Mouse (Mus musculus) midbrain, embryonic 13.5 days (tissue): Measurements from ENCODE around the gene Dazap1. TPM values are rescaled to one million over a fixed set of nuclear protein-coding genes. Genes with fewer than 3 reads are reported as not detected.

Experiments used
- ATAC-seq: fragments of 200-750 bp; cut with Nextera tagmentation; 2 replicates; pipeline ENCODE4 v1.8.0; 2017; ENCODE audit warnings: mild to moderate bottlenecking, moderate TSS enrichment, moderate library complexity
- H3K27ac ChIP-seq: fragments of 300-500 bp; sonication (generic); 2 replicates; pipeline ENCODE4 v1.5.1; 2015; ENCODE audit warnings: inconsistent platforms, mild to moderate bottlenecking, moderate library complexity
- H3K27me3 ChIP-seq: fragments of 300-500 bp; sonication (generic); 2 replicates; pipeline ENCODE4 v1.6.1; 2015; ENCODE audit warnings: mild to moderate bottlenecking, inconsistent platforms
- H3K36me3 ChIP-seq: fragments of 300-500 bp; sonication (generic); 2 replicates; pipeline ENCODE4 v1.6.1; 2015; ENCODE audit warnings: mild to moderate bottlenecking, inconsistent platforms
- H3K4me1 ChIP-seq: fragments of 300-500 bp; sonication (generic); replicated peaks from 2 replicates; pipeline ENCODE4 v1.6.1; 2015; ENCODE audit warnings: inconsistent platforms
- H3K4me2 ChIP-seq: fragments of 300-500 bp; sonication (generic); replicated peaks from 2 replicates; pipeline ENCODE4 v1.6.1; 2015; ENCODE audit warnings: moderate library complexity, mild to moderate bottlenecking, inconsistent platforms
- H3K4me3 ChIP-seq: fragments of 300-500 bp; sonication (generic); replicated peaks from 2 replicates; pipeline ENCODE4 v1.5.1; 2015; ENCODE audit warnings: mild to moderate bottlenecking, inconsistent platforms
- H3K9ac ChIP-seq: fragments of 300-500 bp; sonication (generic); replicated peaks from 2 replicates; pipeline ENCODE4 v1.6.1; 2015; ENCODE audit warnings: mild to moderate bottlenecking, inconsistent platforms
- H3K9me3 ChIP-seq: fragments of 300-500 bp; sonication (generic); 2 replicates; pipeline ENCODE4 v1.6.1; 2016; ENCODE audit warnings: mild to moderate bottlenecking, inconsistent platforms
- WGBS: fragments of 180-500 bp; shearing (Covaris S2); methylation state at CpG from one replicate; pipeline ENCODE4 v1.1.7; 2015; 5-methylcytosine and 5-hydroxymethylcytosine counted together
- polyA plus RNA-seq: library from polyadenylated mRNA; unstranded; fragments of >200 nt; fragmentation: Nextera tagmentation; extraction: Ambion mirVana; gene quantifications from 2 replicates; pipeline ENCODE4 v1.2.1, GENCODE M21; 2015

Dazap1 gene
- polyA plus RNA-seq, 1 experiment from 2014 or later, result 66.1 TPM

- H3K9ac ChIP-seq, result no peak overlapping the region
- no peak overlapping the region for H3K27ac ChIP-seq
- no peak overlapping the region for H3K4me2 ChIP-seq
- ATAC-seq, result no peak
- no peaks in the 10 kb centered on the region for H3K27me3 ChIP-seq
- 70% methylated on average over 12 of the region's 12 CpGs for WGBS
- peaks cover 22% of the 10 kb centered on the region for H3K36me3 ChIP-seq
- H3K4me1 ChIP-seq, result peaks cover 57% of the 10 kb centered on the region
- no peaks in the 10 kb centered on the region for H3K9me3 ChIP-seq
- no peak overlapping the region; the same call in 1 of the 2 replicates for H3K4me3 ChIP-seq
These were observed 883 bp downstream of the Dazap1 start for GRCm38 (mm10) chr10:80262169-80262568.

DNA sequence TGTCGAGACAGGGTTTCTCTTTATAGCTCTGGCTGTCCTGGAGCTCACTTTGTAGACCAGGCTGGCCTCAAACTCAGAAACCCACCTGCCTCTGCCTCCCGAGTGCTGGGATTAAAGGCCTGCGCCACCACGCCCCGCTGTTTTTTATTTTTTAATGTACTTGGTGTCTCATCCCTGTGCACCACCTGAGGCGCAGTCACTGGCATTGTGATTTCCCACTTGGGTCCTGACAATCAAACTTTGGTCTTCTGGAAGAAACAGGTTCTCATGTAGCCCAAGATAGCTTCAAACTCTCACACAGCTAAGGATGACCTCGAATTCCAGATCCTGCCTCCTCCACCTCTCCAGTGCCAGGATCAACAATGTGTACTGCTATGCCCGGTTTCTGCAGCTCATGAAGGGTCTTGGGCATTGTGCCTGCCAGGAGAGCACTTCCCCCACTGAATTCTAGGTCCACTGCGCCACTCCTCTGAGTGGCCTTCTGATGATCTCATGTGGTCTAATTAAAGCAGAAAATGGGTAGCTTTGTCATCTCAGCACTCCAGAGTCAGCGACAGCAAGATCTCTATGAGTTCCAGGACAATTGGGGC, 1.6 kb downstream of the Dazap1 start:
- Histone ChIP-seq H3K4me2 (no peak overlapping the region), H3K4me3 (no peak overlapping the region), H3K36me3 (peaks cover 24% of the 10 kb centered on the region), H3K27me3 (no peaks in the 10 kb centered on the region), H3K27ac (no peak overlapping the region), H3K9me3 (no peaks in the 10 kb centered on the region), H3K4me1 (peaks cover 64% of the 10 kb centered on the region), H3K9ac (no peak overlapping the region)
- no peak for ATAC-seq
- 92% methylated on average over 10 of the region's 10 CpGs for WGBS

GRCm38 (mm10) chr10:80264341-80265148, 3.3 kb downstream of the Dazap1 start:
- Histone ChIP-seq H3K4me1 (peaks cover 70% of the 10 kb centered on the region), H3K9ac (peak overlapping the region; percentile 98), H3K27me3 (no peaks in the 10 kb centered on the region), H3K9me3 (no peaks in the 10 kb centered on the region), H3K4me2 (peak overlapping the region; percentile 85), H3K4me3 (peak overlapping the region; percentile 92), H3K36me3 (peaks cover 13% of the 10 kb centered on the region; the same call in 1 of the 2 replicates), H3K27ac (peak overlapping the region; percentile 67)
- 2% methylated on average over 79 of the region's 81 CpGs for WGBS
- peak; percentile 75 for ATAC-seq

DNA sequence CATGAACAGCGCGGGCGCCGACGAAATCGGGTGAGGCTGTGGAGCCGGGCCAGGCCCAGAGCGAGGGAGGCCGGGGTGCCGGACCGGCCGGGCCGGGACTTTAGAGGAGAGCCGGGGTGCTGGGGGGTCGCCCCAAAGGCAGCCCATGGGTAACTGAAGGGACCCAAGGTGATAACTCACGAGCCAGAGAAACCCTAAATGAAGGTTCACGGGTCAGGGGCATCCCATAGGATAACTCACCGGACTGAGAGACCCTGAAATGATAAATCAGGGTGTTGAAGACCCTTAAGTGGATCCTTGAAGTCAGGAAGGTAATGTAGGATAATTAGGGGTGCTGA, 3.8 kb downstream of the Dazap1 start:
- ATAC-seq, result no peak
- peak overlapping the region; percentile 85 for H3K4me2 ChIP-seq
- peak overlapping the region; percentile 92 for H3K4me3 ChIP-seq
- no peaks in the 10 kb centered on the region for H3K27me3 ChIP-seq
- peaks cover 13% of the 10 kb centered on the region; the same call in 1 of the 2 replicates for H3K36me3 ChIP-seq
- no peaks in the 10 kb centered on the region for H3K9me3 ChIP-seq
- peak overlapping the region; percentile 67 for H3K27ac ChIP-seq
- under 1% methylated on average over 18 of the region's 18 CpGs for WGBS
- H3K9ac ChIP-seq, result peak overlapping the region; percentile 98
- H3K4me1 ChIP-seq, result peaks cover 69% of the 10 kb centered on the region

DNA sequence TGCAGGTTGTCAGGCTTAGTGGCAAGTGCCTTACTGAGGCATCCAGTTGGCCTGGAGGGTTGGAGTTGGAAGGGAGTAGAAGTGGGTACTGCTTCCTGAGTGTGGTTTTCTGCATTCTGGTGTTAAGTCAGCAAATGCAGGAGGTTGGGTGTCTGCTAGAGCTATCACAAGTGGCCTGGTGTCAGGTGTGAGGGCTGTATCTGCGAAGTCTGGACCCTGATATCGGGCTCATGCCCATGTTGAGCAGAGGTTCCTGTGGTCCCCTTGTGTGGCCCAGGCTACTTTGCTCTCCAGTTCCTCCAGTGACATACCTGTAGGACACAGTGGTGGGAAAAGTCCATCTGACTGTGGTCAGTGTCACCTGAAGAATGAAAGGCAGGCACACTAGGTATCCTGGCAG, 8.8 kb downstream of the Dazap1 start:
- WGBS, result 100% methylated on average over 2 of the region's 2 CpGs
- H3K27me3 ChIP-seq, result no peaks in the 10 kb centered on the region
- H3K36me3 ChIP-seq, result peaks cover 29% of the 10 kb centered on the region
- H3K4me2 ChIP-seq, result no peak overlapping the region
- H3K27ac ChIP-seq, result 0 out of 2 replicates have a peak overlapping the region, but pooled peaks have one; percentile 30
- no peak overlapping the region for H3K4me3 ChIP-seq
- H3K9ac ChIP-seq, result peak overlapping the region; percentile 53
- ATAC-seq, result no peak
- H3K4me1 ChIP-seq, result peaks cover 68% of the 10 kb centered on the region
- no peaks in the 10 kb centered on the region for H3K9me3 ChIP-seq

- Histone ChIP-seq H3K9ac (peak overlapping the region; percentile 53), H3K4me1 (peaks cover 65% of the 10 kb centered on the region), H3K36me3 (peaks cover 33% of the 10 kb centered on the region), H3K4me3 (no peak overlapping the region), H3K4me2 (no peak overlapping the region), H3K9me3 (no peaks in the 10 kb centered on the region), H3K27me3 (no peaks in the 10 kb centered on the region), H3K27ac (0 out of 2 replicates have a peak overlapping the region, but pooled peaks have one; percentile 30)
- no peak for ATAC-seq
- 76% methylated on average over 6 of the region's 6 CpGs for WGBS
These were observed 9.5 kb downstream of the Dazap1 start for GRCm38 (mm10) chr10:80270734-80271181.

GRCm38 (mm10) chr10:80271186-80271843, 10.0 kb downstream of the Dazap1 start:
- Histone ChIP-seq H3K4me2 (no peak overlapping the region), H3K4me3 (no peak overlapping the region), H3K27me3 (no peaks in the 10 kb centered on the region), H3K4me1 (peaks cover 59% of the 10 kb centered on the region), H3K9ac (peak overlapping the region; percentile 53), H3K9me3 (no peaks in the 10 kb centered on the region), H3K36me3 (peaks cover 38% of the 10 kb centered on the region), H3K27ac (no peak overlapping the region)
- WGBS, result 89% methylated on average over 5 of the region's 5 CpGs
- ATAC-seq, result no peak

DNA sequence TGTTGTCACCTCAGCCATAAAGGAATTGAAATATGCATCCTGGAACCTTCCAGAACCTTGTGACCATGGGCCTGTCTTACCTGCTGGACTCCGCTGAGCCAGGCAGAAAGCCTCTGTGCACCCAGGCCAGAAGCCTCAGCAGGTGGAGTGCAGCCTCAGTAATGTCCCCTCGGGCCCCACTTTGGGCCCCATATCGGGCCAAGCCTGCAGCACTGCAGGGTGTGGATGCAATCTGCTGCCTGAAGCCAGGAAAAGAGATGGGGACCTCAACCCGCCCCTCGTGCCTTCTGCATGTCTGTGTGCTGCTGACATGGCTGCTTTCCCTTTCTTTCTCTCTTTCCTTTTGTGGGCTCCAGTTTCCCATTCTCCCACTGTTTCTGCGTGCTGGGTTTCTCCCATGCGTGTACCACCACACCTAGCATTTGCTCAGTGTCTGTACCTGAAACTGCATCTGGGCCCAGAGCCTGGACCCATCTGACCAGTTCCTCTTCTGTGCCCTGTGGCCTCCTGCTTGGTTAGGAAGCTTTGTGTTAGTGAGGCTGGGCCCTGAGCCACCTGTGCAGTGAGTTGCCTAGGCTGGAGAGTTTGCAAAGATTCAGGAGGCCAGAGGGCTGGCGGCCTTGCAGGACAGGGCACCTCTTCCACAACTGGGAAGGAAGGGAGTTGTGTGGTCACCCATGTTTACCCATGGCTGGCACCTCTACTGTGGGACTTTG, 10.7 kb downstream of the Dazap1 start:
- Histone ChIP-seq H3K4me3 (no peak overlapping the region), H3K4me1 (peaks cover 52% of the 10 kb centered on the region), H3K9me3 (no peaks in the 10 kb centered on the region), H3K4me2 (no peak overlapping the region), H3K9ac (no peak overlapping the region; the same call in 1 of the 2 replicates), H3K27me3 (no peaks in the 10 kb centered on the region), H3K36me3 (peaks cover 43% of the 10 kb centered on the region), H3K27ac (no peak overlapping the region)
- no peak for ATAC-seq
- whole genome bisulfite sequencing, result 91% methylated on average over 8 of the region's 8 CpGs

- H3K4me2 ChIP-seq, result no peak overlapping the region
- H3K27ac ChIP-seq, result no peak overlapping the region
- peaks cover 34% of the 10 kb centered on the region for H3K4me1 ChIP-seq
- no peak overlapping the region for H3K4me3 ChIP-seq
- WGBS, result 91% methylated on average over 3 of the region's 3 CpGs
- peaks cover 50% of the 10 kb centered on the region for H3K36me3 ChIP-seq
- H3K9ac ChIP-seq, result no peak overlapping the region
- no peaks in the 10 kb centered on the region for H3K27me3 ChIP-seq
- ATAC-seq, result no peak
- no peaks in the 10 kb centered on the region for H3K9me3 ChIP-seq
These were observed 12.6 kb downstream of the Dazap1 start for GRCm38 (mm10) chr10:80273847-80274246.

GRCm38 (mm10) chr10:80276238-80276637, 15.0 kb downstream of the Dazap1 start:
- no peaks in the 10 kb centered on the region for H3K9me3 ChIP-seq
- no peak overlapping the region for H3K27ac ChIP-seq
- ATAC-seq, result no peak
- H3K27me3 ChIP-seq, result no peaks in the 10 kb centered on the region
- H3K36me3 ChIP-seq, result peaks cover 71% of the 10 kb centered on the region
- no peak overlapping the region for H3K4me2 ChIP-seq
- 84% methylated on average over 5 of the region's 5 CpGs for WGBS
- H3K4me1 ChIP-seq, result peaks cover 12% of the 10 kb centered on the region
- H3K9ac ChIP-seq, result no peak overlapping the region
- H3K4me3 ChIP-seq, result no peak overlapping the region

- Histone ChIP-seq H3K9me3 (no peaks in the 10 kb centered on the region), H3K4me2 (no peak overlapping the region), H3K27ac (no peak overlapping the region), H3K36me3 (peaks cover 88% of the 10 kb centered on the region), H3K27me3 (no peaks in the 10 kb centered on the region), H3K9ac (no peak overlapping the region), H3K4me3 (no peak overlapping the region), H3K4me1 (peaks cover 10% of the 10 kb centered on the region)
- 96% methylated on average over 9 of the region's 9 CpGs for WGBS
- no peak for ATAC-seq
These were observed 17.1 kb downstream of the Dazap1 start for GRCm38 (mm10) chr10:80278390-80278789.
